Comparison of ENCODE assay signal across 8 mouse cellular contexts in genomic region chr17:65885398-65885696, GRCm38 (mm10). TPM values are rescaled to one million over a fixed set of nuclear protein-coding genes. Genes with fewer than 3 reads are reported as not detected.
DNase-seq lines count a peak whose midpoint lies in the region; ATAC-seq and TF ChIP-seq lines count a peak whose summit lies in the region.

No protein-coding gene starts in this region.

- no peak for TF ChIP-seq CTCF in kidney, adult 2 months (conservative IDR thresholded peaks at IDR 0.05; ENCODE audit: insufficient read depth, insufficient read length, low read depth, low read length)

- ATAC-seq in hindbrain, embryonic 12.5 days (ENCODE audit: low FRiP score) = no peak
- no peak for ATAC-seq in midbrain, embryonic 12.5 days (ENCODE audit: low FRiP score, low read depth)

- peak overlapping the region; percentile 75 for H3K9ac ChIP-seq in hindbrain, embryonic 12.5 days
- peak overlapping the region; percentile 75 for H3K9ac ChIP-seq in midbrain, embryonic 12.5 days (replicated peaks)

- no peak for DNase-seq in kidney, adult 2 months
- DNase-seq in kidney, adult 11 months = no peak
- DNase-seq in MEL-GATA-1-ER (ENCODE audit: extremely low read depth, low read depth) = peak; percentile 25
- DNase-seq in embryo, embryonic 9.5 days (ENCODE audit: extremely low spot score) = no peak
- no peak for DNase-seq in adrenal gland, adult 18-20 months (ENCODE audit: low spot score in 2 of 2)
- DNase-seq in right cerebral cortex, postnatal 14 days = no peak

- WGBS in kidney, adult 2 months = under 1% methylated on average over 11 of the region's 11 CpGs
- under 1% methylated on average over 11 of the region's 11 CpGs for WGBS in hindbrain, embryonic 12.5 days
- WGBS in midbrain, embryonic 12.5 days = 0% methylated on average over 11 of the region's 11 CpGs

- no peaks in the 10 kb centered on the region for H3K9me3 ChIP-seq in hindbrain, embryonic 12.5 days (replicated peaks)
- no peaks in the 10 kb centered on the region for H3K9me3 ChIP-seq in midbrain, embryonic 12.5 days

- peak overlapping the region; percentile 83 for H3K4me2 ChIP-seq in hindbrain, embryonic 12.5 days (replicated peaks)
- peak overlapping the region; percentile 94 for H3K4me2 ChIP-seq in midbrain, embryonic 12.5 days (replicated peaks)

- peak overlapping the region; percentile 91 for H3K27ac ChIP-seq in kidney, adult 2 months (ENCODE audit: insufficient read depth, low read depth, low read length)
- peak overlapping the region; percentile 96 for H3K27ac ChIP-seq in hindbrain, embryonic 12.5 days
- peak overlapping the region; percentile 96 for H3K27ac ChIP-seq in midbrain, embryonic 12.5 days (replicated peaks)

- no peak for TF ChIP-seq POLR2A in kidney, adult 2 months (IDR thresholded peaks at IDR 0.05; ENCODE audit: low read depth, low read length)

- H3K4me1 ChIP-seq in kidney, adult 2 months (ENCODE audit: control insufficient read depth, insufficient read depth, low read length) = peaks cover 8% of the 10 kb centered on the region; the same call in 1 of the 2 replicates
- peaks cover 24% of the 10 kb centered on the region for H3K4me1 ChIP-seq in hindbrain, embryonic 12.5 days
- H3K4me1 ChIP-seq in midbrain, embryonic 12.5 days = peaks cover 23% of the 10 kb centered on the region

- H3K36me3 ChIP-seq in kidney, adult 2 months (ENCODE audit: control insufficient read depth, insufficient read depth, low read length) = no peaks in the 10 kb centered on the region
- H3K36me3 ChIP-seq in hindbrain, embryonic 12.5 days = no peaks in the 10 kb centered on the region
- H3K36me3 ChIP-seq in midbrain, embryonic 12.5 days = no peaks in the 10 kb centered on the region

- peak overlapping the region; percentile 71 for H3K4me3 ChIP-seq in kidney, adult 2 months (ENCODE audit: insufficient read depth, low read depth, low read length)
- H3K4me3 ChIP-seq in hindbrain, embryonic 12.5 days = peak overlapping the region; percentile 92
- H3K4me3 ChIP-seq in midbrain, embryonic 12.5 days = peak overlapping the region; percentile 83

- no peaks in the 10 kb centered on the region for H3K27me3 ChIP-seq in kidney, adult 2 months (replicated peaks; ENCODE audit: control insufficient read depth, insufficient read depth, low read length)
- no peaks in the 10 kb centered on the region for H3K27me3 ChIP-seq in hindbrain, embryonic 12.5 days
- no peaks in the 10 kb centered on the region for H3K27me3 ChIP-seq in midbrain, embryonic 12.5 days

RNA-seq across cellular contexts. Expression of gene Ralbp1, which starts 0.3 kb away (rescaled TPM):
- 29.8 and 30.7 TPM in 2 replicates for polyA plus RNA-seq in kidney, adult 2 months (2012; rRNA removed)
- 49.3 and 50.9 TPM in 2 replicates for polyA plus RNA-seq in hindbrain, embryonic 12.5 days (2016; fragmentation: Nextera tagmentation; extraction: Ambion mirVana)
- polyA plus RNA-seq in midbrain, embryonic 12.5 days (2016; fragmentation: Nextera tagmentation; extraction: Ambion mirVana) = 32.7 and 47.9 TPM in 2 replicates
- total RNA-seq in adrenal gland, adult 18-20 months (2021) = 10 to 100 TPM; 46.3 to 66.8 TPM
